Mouse (Mus musculus) mature B cell (primary cell): ENCODE measurements at regions not wholly inside any gene's neighbourhood (a gene's known extent, or its start where the extent isn't known, plus 50 kb on each side); places are given as distances from the start of the nearest gene placed in this dataset.

ENCODE experiments used
- in situ Hi-C: fragments of 300-500 bp; cut with MboI; formaldehyde crosslinking; loops from 2 replicates; pipeline ENCODE4 v1.14.3; 2019

DNA sequence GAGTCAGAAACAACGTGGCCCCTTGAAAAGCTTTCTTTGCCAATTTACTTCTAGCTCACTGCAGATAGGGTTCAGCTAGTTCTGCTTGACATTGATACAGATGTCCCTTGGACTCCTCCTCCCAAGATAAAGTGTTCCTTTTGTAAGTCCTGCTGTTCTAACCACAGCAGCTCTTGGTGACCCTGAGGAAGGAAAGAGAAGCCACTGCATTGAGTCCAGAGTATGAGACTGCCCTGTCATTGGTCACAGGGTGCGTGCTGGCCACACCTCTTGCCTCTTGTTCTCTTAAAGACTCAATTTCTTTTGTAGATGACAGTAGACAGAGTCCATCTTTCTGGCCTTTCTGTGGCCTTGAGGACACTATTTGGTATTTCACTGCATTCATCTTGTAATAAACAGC, 74.7 kb upstream of the Zc3h12c start:
- in situ Hi-C loops = no loop called here

DNA sequence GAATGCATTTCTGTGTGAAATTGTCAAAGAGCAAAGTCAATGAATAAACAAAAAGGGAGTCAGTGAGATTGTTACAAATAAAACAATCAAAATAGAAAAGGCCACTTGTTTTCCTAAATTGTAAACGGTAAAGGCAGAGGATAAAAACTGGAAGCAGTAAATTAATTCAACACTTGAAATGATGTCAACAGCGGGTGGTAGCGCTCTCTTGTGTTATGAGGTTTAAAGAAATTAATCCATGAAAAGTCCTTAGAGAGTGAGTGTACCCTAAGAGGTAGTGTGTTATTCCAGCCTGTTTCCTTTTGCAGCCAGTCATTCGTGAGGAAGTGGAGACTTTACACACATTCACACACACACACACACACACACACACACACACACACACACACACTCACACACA, 73.2 kb upstream of the Zc3h12c start:
- in situ Hi-C loops = no loop called here

GRCm38 (mm10) chr9:52240585-52241320, 72.4 kb upstream of the Zc3h12c start:
- in situ Hi-C loops = no loop called here

- in situ Hi-C loops = no loop called here
Observed at GRCm38 (mm10) chr9:52234775-52235174, 66.4 kb upstream of the Zc3h12c start.

DNA sequence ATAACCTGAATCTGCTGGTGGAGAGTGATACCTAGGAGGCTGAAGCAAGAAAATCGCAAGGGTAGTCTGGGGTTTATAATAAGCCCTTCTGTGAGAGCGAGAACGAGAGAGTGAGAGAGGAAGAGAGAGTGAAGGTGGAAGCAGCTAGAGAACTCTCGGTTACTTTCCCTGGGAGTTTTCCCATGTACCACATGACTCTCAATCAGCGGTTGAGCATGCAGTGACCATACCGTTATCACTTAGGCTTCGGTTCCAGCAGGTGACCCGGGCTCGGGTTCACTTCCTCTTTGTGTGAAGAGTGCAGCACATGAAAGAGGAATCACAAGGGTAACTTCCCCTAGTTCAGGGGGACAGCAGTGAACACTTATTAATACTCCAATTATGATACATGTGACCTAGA, 61.2 kb upstream of the Zc3h12c start:
- in situ Hi-C loops = no loop called here

DNA sequence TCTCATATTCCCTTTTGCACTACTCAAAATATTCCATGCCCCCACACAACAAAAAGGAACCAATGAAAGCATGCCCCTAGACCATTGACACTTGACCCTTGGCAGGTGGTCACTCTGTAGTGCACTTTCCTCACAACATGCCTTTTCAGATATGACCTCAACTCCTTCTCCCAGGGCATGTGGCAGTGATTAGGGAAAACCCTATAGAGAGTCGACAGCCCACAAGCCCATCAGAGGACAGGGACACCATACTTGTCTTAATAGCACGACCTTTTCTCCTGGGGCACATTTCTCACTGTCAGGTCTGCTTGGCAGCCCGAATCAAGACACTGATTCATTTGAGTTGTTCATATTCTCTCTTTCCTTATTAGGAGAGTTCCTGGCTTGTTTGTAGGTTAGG, 57.3 kb upstream of the Zc3h12c start:
- in situ Hi-C loops = no loop called here

GRCm38 (mm10) chr9:52223509-52224113, 55.2 kb upstream of the Zc3h12c start:
- in situ Hi-C loops = no loop called here
